Mouse (Mus musculus): ENCODE results near the gene Cyp2c40.
"Not testable (repeated sequence)": the region's sequence is repeated elsewhere in the genome, so short reads cannot be mapped to it uniquely, and the experiment has no call there.

Cyp2c40 gene

GRCm38 (mm10) chr19:39812714-39813113, at the start of gene Cyp2c40:
Gene Cyp2c40, minus strand, starts transcription at chr19:39812814.
- not testable (repeated sequence) for DNase-seq (ENCODE audit: low read depth)

DNA sequence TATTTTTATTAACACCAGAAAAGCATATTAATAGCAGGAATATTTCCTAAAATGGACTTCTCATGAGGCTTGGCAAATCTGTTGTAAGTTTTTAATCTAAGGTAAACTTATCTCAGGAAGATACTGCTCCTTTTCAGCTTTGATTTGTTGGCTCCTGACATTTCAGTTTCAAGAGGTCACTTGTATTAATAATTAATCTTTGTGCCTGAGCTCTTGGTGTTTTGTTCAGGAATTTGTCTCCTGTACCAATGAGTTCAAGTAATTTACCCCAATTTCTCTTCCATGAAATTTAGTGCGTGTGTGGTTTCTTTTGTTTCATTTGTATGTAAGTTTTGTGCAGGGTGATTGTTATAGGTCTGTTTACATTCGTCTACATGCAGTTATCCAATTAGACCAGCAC, 8.3 kb upstream of the Cyp2c40 start:
- DNase-seq (ENCODE audit: low read depth) = not testable (repeated sequence)

- not testable (repeated sequence) for DNase-seq (ENCODE audit: low read depth)
Observed at GRCm38 (mm10) chr19:39816400-39816799, 3.8 kb upstream of the Cyp2c40 start.

- DNase-seq (ENCODE audit: low read depth) = not testable (repeated sequence)
Observed at GRCm38 (mm10) chr19:39815991-39816390, 3.4 kb upstream of the Cyp2c40 start.

DNA sequence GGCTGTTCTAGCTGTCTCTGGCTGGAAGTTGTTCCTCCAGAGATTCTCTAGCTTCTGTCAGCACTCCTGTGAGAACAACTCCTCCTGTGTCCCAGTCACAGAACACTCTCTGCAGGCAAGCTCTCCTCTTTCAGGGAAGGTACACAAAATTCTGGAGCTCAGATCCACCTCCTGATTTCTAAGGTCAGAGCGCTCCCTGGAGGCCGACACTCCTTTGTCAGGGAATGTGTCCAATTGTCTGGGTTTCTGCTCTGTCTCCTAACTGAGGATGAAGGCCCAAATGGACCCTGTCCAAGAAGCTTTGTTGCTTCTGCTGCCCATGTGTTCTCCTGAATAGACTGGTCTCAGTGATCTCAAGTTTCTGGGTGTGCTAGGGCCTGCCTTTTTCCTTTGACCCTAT, 27.2 kb downstream of the Cyp2c40 start:
- DNase-seq (ENCODE audit: low read depth) = not testable (repeated sequence)

DNA sequence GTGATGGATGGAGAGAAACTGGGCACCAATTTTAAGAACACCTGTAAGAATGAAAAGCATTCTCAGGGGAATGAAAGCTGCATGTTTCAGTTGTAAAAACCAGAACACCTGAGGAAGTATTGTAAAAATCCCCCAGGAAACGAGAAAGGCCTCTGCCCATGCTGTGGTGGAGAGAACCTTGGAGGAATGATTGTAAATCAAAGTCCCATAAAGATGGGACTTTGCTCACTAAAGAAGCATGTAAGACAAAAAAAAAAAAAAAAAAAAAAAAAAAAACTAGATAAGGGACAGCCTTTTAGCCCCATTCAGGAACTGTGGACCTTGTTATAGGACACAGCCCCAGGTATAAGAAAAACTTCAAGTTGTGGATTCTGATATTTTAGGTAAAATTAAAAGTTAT, 67.3 kb downstream of the Cyp2c40 start:
- no peak for DNase-seq (ENCODE audit: low read depth)

- not testable (repeated sequence) for DNase-seq (ENCODE audit: low read depth)
Observed at GRCm38 (mm10) chr19:39744361-39744760, 68.3 kb downstream of the Cyp2c40 start.

GRCm38 (mm10) chr19:39740920-39741319, 71.7 kb downstream of the Cyp2c40 start, which contains the start of gene Cyp2c68:
Gene Cyp2c68, minus strand, starts transcription at chr19:39741054.
- no peak for DNase-seq (ENCODE audit: low read depth)

All from c-Kit-positive CD71-positive TER-119-negative erythroid progenitor cells, embryonic 14.5 days (primary cell).